Mouse (Mus musculus) neural tube, embryonic 15.5 days (tissue): ENCODE results near the gene Katnal1. TPM values are rescaled to one million over a fixed set of nuclear protein-coding genes. Genes with fewer than 3 reads are reported as not detected.

Experiments used
- ATAC-seq: fragments of 200-750 bp; cut with Nextera tagmentation; 2 replicates; pipeline ENCODE4 v1.8.0; 2017; ENCODE audit warnings: mild to moderate bottlenecking, moderate TSS enrichment, moderate library complexity; ENCODE audit not compliant: low FRiP score
- H3K27ac ChIP-seq: fragments of 300-500 bp; sonication (generic); replicated peaks from 2 replicates; pipeline ENCODE4 v1.5.1; 2015; ENCODE audit warnings: mild to moderate bottlenecking, inconsistent platforms
- H3K27me3 ChIP-seq: fragments of 300-500 bp; sonication (generic); replicated peaks from 2 replicates; pipeline ENCODE4 v1.6.1; 2015; ENCODE audit warnings: inconsistent platforms
- H3K36me3 ChIP-seq: fragments of 300-500 bp; sonication (generic); 2 replicates; pipeline ENCODE4 v1.6.1; 2015; ENCODE audit warnings: inconsistent platforms
- H3K4me1 ChIP-seq: fragments of 300-500 bp; sonication (generic); 2 replicates; pipeline ENCODE4 v1.6.1; 2015; ENCODE audit warnings: inconsistent platforms
- H3K4me2 ChIP-seq: fragments of 300-500 bp; sonication (generic); 2 replicates; pipeline ENCODE4 v1.6.1; 2015; ENCODE audit warnings: inconsistent platforms, mild to moderate bottlenecking, moderate library complexity
- H3K4me3 ChIP-seq: fragments of 300-500 bp; sonication (generic); replicated peaks from 2 replicates; pipeline ENCODE4 v1.5.1; 2015; ENCODE audit warnings: mild to moderate bottlenecking, inconsistent platforms
- H3K9ac ChIP-seq: fragments of 300-500 bp; sonication (generic); replicated peaks from 2 replicates; pipeline ENCODE4 v1.6.1; 2015; ENCODE audit warnings: mild to moderate bottlenecking, inconsistent platforms
- H3K9me3 ChIP-seq: fragments of 300-500 bp; sonication (generic); replicated peaks from 2 replicates; pipeline ENCODE4 v1.6.1; 2016; ENCODE audit warnings: inconsistent platforms
- WGBS: fragments of 180-500 bp; shearing (Covaris S2); methylation state at CpG from one replicate; pipeline ENCODE4 v1.1.7; 2015; ENCODE audit warnings: mixed read lengths; 5-methylcytosine and 5-hydroxymethylcytosine counted together
- polyA plus RNA-seq: library from polyadenylated mRNA; unstranded; fragments of >200 nt; fragmentation: Nextera tagmentation; extraction: Ambion mirVana; gene quantifications from 2 replicates; pipeline ENCODE4 v1.2.1, GENCODE M21; 2015

Katnal1 gene
- polyA plus RNA-seq, 1 experiment from 2014 or later: 35.1 TPM

- H3K9me3 ChIP-seq: no peaks in the 10 kb centered on the region
- H3K9ac ChIP-seq: no peak overlapping the region
- H3K27ac ChIP-seq: no peak overlapping the region
- H3K27me3 ChIP-seq: no peaks in the 10 kb centered on the region
- WGBS: 91% methylated on average over 3 of the region's 3 CpGs
- H3K4me1 ChIP-seq: 0 out of 2 replicates have a peak, but pooled peaks cover 3% of the 10 kb centered on the region
- no peak overlapping the region for H3K4me2 ChIP-seq
- ATAC-seq: no peak
- H3K4me3 ChIP-seq: no peak overlapping the region
- no peaks in the 10 kb centered on the region for H3K36me3 ChIP-seq
These were observed 7.4 kb upstream of the Katnal1 start for GRCm38 (mm10) chr5:148936516-148936951.

- ATAC-seq: no peak
- H3K9ac ChIP-seq: no peak overlapping the region
- H3K27ac ChIP-seq: no peak overlapping the region
- 0 out of 2 replicates have a peak, but pooled peaks cover 3% of the 10 kb centered on the region for H3K4me1 ChIP-seq
- H3K36me3 ChIP-seq: no peaks in the 10 kb centered on the region
- H3K9me3 ChIP-seq: no peaks in the 10 kb centered on the region
- no peak overlapping the region for H3K4me3 ChIP-seq
- 88% methylated on average over 6 of the region's 6 CpGs for WGBS
- H3K27me3 ChIP-seq: no peaks in the 10 kb centered on the region
- no peak overlapping the region for H3K4me2 ChIP-seq
These were observed 6.8 kb upstream of the Katnal1 start for GRCm38 (mm10) chr5:148935871-148936270.

GRCm38 (mm10) chr5:148935071-148935821 lies 6.1 kb upstream of the Katnal1 start:
- Histone ChIP-seq H3K27ac (no peak overlapping the region), H3K9ac (no peak overlapping the region), H3K4me1 (0 out of 2 replicates have a peak, but pooled peaks cover 3% of the 10 kb centered on the region), H3K4me3 (no peak overlapping the region), H3K27me3 (no peaks in the 10 kb centered on the region), H3K36me3 (no peaks in the 10 kb centered on the region), H3K9me3 (no peaks in the 10 kb centered on the region), H3K4me2 (no peak overlapping the region)
- no peak for ATAC-seq
- 41% methylated on average over 7 of the region's 7 CpGs for WGBS

GRCm38 (mm10) chr5:148934457-148934856 lies 5.3 kb upstream of the Katnal1 start:
- 12% methylated on average over 6 of the region's 6 CpGs for WGBS

GRCm38 (mm10) chr5:148933767-148934166 lies 4.6 kb upstream of the Katnal1 start:
- 40% methylated on average over 8 of the region's 8 CpGs for WGBS
- H3K27ac ChIP-seq: no peak overlapping the region
- H3K4me2 ChIP-seq: no peak overlapping the region

More at GRCm38 (mm10) chr5:148934457-148934856, 5.3 kb upstream of the Katnal1 start:
- no peak overlapping the region for H3K4me2 ChIP-seq
- H3K9ac ChIP-seq: no peak overlapping the region
- no peak overlapping the region for H3K27ac ChIP-seq
- no peak overlapping the region for H3K4me3 ChIP-seq
- H3K9me3 ChIP-seq: no peaks in the 10 kb centered on the region
- ATAC-seq: no peak
- H3K36me3 ChIP-seq: no peaks in the 10 kb centered on the region
- peaks cover 3% of the 10 kb centered on the region; the same call in 1 of the 2 replicates for H3K4me1 ChIP-seq
- H3K27me3 ChIP-seq: no peaks in the 10 kb centered on the region

GRCm38 (mm10) chr5:148931301-148931700 lies 2.2 kb upstream of the Katnal1 start:
- no peak overlapping the region for H3K4me3 ChIP-seq
- H3K4me2 ChIP-seq: no peak overlapping the region
- H3K9ac ChIP-seq: no peak overlapping the region
- no peaks in the 10 kb centered on the region for H3K27me3 ChIP-seq
- H3K27ac ChIP-seq: no peak overlapping the region
- no peaks in the 10 kb centered on the region for H3K9me3 ChIP-seq
- no peaks in the 10 kb centered on the region for H3K36me3 ChIP-seq
- ATAC-seq: no peak
- WGBS: 88% methylated on average over 1 of the region's 1 CpGs
- peaks cover 19% of the 10 kb centered on the region for H3K4me1 ChIP-seq

More at GRCm38 (mm10) chr5:148933767-148934166, 4.6 kb upstream of the Katnal1 start:
- Histone ChIP-seq H3K9ac (no peak overlapping the region), H3K4me3 (no peak overlapping the region), H3K36me3 (no peaks in the 10 kb centered on the region), H3K9me3 (no peaks in the 10 kb centered on the region), H3K4me1 (peaks cover 9% of the 10 kb centered on the region), H3K27me3 (no peaks in the 10 kb centered on the region)
- ATAC-seq: no peak

- Histone ChIP-seq H3K4me2 (peak overlapping the region; percentile 80), H3K27ac (peak overlapping the region; percentile 98), H3K27me3 (no peaks in the 10 kb centered on the region), H3K4me1 (peaks cover 16% of the 10 kb centered on the region), H3K4me3 (peak overlapping the region; percentile 82), H3K9me3 (no peaks in the 10 kb centered on the region), H3K9ac (peak overlapping the region; percentile 84), H3K36me3 (no peaks in the 10 kb centered on the region; the same call in 1 of the 2 replicates)
- WGBS: under 1% methylated on average over 69 of the region's 69 CpGs
- ATAC-seq: peak; percentile 97
These were observed 571 bp downstream of the Katnal1 start for GRCm38 (mm10) chr5:148928382-148929115.

- Histone ChIP-seq H3K36me3 (no peaks in the 10 kb centered on the region; the same call in 1 of the 2 replicates), H3K9ac (peak overlapping the region; percentile 68), H3K27me3 (no peaks in the 10 kb centered on the region), H3K9me3 (no peaks in the 10 kb centered on the region), H3K27ac (peak overlapping the region; percentile 98), H3K4me1 (peaks cover 16% of the 10 kb centered on the region), H3K4me3 (peak overlapping the region; percentile 82), H3K4me2 (peak overlapping the region; percentile 80)
- no peak for ATAC-seq
- 29% methylated on average over 5 of the region's 5 CpGs for WGBS
These were observed 1.4 kb downstream of the Katnal1 start for GRCm38 (mm10) chr5:148927717-148928223.

- WGBS: 86% methylated on average over 12 of the region's 12 CpGs
- Histone ChIP-seq H3K4me3 (no peak overlapping the region), H3K36me3 (peaks cover 9% of the 10 kb centered on the region; the same call in 1 of the 2 replicates), H3K4me2 (no peak overlapping the region), H3K9ac (no peak overlapping the region), H3K27ac (no peak overlapping the region), H3K9me3 (no peaks in the 10 kb centered on the region), H3K4me1 (peaks cover 16% of the 10 kb centered on the region), H3K27me3 (no peaks in the 10 kb centered on the region)
- no peak for ATAC-seq
These were observed 4.5 kb downstream of the Katnal1 start for GRCm38 (mm10) chr5:148924586-148924985.

- 84% methylated on average over 9 of the region's 9 CpGs for WGBS
- no peak overlapping the region for H3K9ac ChIP-seq
- H3K27me3 ChIP-seq: no peaks in the 10 kb centered on the region
- peaks cover 11% of the 10 kb centered on the region for H3K4me1 ChIP-seq
- H3K9me3 ChIP-seq: no peaks in the 10 kb centered on the region
- no peak for ATAC-seq
- H3K4me3 ChIP-seq: no peak overlapping the region
- H3K27ac ChIP-seq: no peak overlapping the region
- H3K4me2 ChIP-seq: no peak overlapping the region
- peaks cover 12% of the 10 kb centered on the region; the same call in 1 of the 2 replicates for H3K36me3 ChIP-seq
These were observed 5.1 kb downstream of the Katnal1 start for GRCm38 (mm10) chr5:148924051-148924450.

- H3K36me3 ChIP-seq: peaks cover 19% of the 10 kb centered on the region
- H3K4me1 ChIP-seq: peaks cover 10% of the 10 kb centered on the region
- no peak overlapping the region for H3K27ac ChIP-seq
- H3K4me2 ChIP-seq: no peak overlapping the region
- no peaks in the 10 kb centered on the region for H3K27me3 ChIP-seq
- no peaks in the 10 kb centered on the region for H3K9me3 ChIP-seq
- H3K9ac ChIP-seq: no peak overlapping the region
- WGBS: 69% methylated on average over 10 of the region's 10 CpGs
- H3K4me3 ChIP-seq: no peak overlapping the region
- ATAC-seq: no peak
These were observed 5.7 kb downstream of the Katnal1 start for GRCm38 (mm10) chr5:148923408-148923807.
